Mouse (Mus musculus) adipose tissue, adult 10 weeks (tissue): Measurements from ENCODE around the gene Slc39a8. TPM values are rescaled to one million over a fixed set of nuclear protein-coding genes. Genes with fewer than 3 reads are reported as not detected.

Source experiments
- polyA plus RNA-seq: library from polyadenylated mRNA; stranded (reverse); fragments of 350-450 nt; fragmentation: Illumina TruSeq; extraction: RNeasy Lipid Tissue Mini Kit (QIAGEN cat#74804); gene quantifications from one replicate; pipeline ENCODE4 v1.2.3, GENCODE M21; 2014; ENCODE audit warnings: low read depth, low replicate concordance

Slc39a8 gene
- polyA plus RNA-seq, result 32.5 TPM

DNA sequence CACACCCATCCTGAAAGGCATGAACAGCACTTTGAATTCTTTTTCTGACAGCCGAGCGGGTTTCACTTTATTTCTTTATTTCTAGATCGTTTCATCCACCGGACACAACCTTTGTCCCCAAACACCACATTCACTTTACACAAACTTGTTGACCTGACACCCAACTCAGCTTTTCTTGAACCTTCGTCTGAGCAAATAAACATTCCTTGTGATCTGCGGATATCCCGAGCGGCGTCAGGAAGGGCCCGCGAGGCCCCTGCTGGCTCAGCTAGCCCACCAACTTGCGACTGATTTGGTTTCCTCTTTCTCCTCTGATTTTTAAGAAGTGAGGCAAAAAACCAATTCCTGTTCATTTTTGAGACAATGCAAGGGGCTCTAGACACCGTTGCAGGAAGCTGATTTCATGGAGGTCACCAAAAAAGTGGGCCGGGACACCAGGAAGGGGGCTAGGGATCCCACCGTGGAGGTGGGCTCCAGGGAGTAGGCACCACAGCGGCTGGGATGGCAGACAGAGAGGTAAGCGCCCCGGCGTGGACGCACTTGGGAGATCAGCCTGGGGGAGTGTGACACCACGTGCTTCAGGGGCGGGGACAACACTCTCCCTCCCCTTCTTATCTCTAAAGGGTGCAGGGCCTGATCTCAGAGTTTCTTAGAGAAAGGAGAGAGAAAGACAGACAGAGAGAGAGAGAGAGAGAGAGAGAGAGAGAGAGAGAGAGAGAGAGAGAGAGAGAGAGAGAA, at the start of gene Slc39a8:
Gene Slc39a8 (plus strand): TSS at position 264 of the 738 bp plus-strand sequence.

Other genes with a start within 250 kb of the Slc39a8 start
- gene Nfkb1, start 133.7 kb upstream of the Slc39a8 start, polyA plus RNA-seq, result 40.8 TPM